Mouse (Mus musculus) ES-Bruce4 (cell line): ENCODE data around the gene Gm9844.

ENCODE experiments used
- CTCF ChIP-seq: IDR thresholded peaks from one replicate; pipeline ENCODE4 v1.8.1; 2011; ENCODE audit warnings: low read depth, low read length
- POLR2A ChIP-seq: IDR thresholded peaks from one replicate; pipeline ENCODE4 v1.8.1; 2011; ENCODE audit warnings: low read length; ENCODE audit not compliant: insufficient read depth

GRCm38 (mm10) chr7:24817502-24817901, 44.5 kb upstream of the Gm9844 start:
- peak; percentile 91 for TF ChIP-seq CTCF
- TF ChIP-seq POLR2A, result no peak
